Mouse (Mus musculus) brain, embryonic 14.5 days (tissue): ENCODE data around the gene Dnajc24.

Experiments
- CTCF ChIP-seq: fragments of 200-500 bp; IDR thresholded peaks from 2 replicates; pipeline ENCODE4 v1.5.1; 2012; ENCODE audit warnings: inconsistent platforms, mild to moderate bottlenecking, moderate library complexity, borderline replicate concordance; ENCODE audit not compliant: insufficient read depth, insufficient read length; ENCODE audit errors: extremely low read depth
- POLR2A ChIP-seq: fragments of 200-500 bp; IDR thresholded peaks from 2 replicates; pipeline ENCODE4 v1.6.1; 2012; ENCODE audit warnings: mild to moderate bottlenecking, inconsistent platforms, borderline replicate concordance; ENCODE audit not compliant: poor library complexity, insufficient read depth, insufficient read length, severe bottlenecking; ENCODE audit errors: extremely low read depth

- no peak for TF ChIP-seq CTCF
- no peak for TF ChIP-seq POLR2A
These were observed 25.3 kb downstream of the Dnajc24 start for GRCm38 (mm10) chr2:105978065-105978464.
